Mouse (Mus musculus): Measurements from ENCODE around the gene Tnfaip1. TPM values are rescaled to one million over a fixed set of nuclear protein-coding genes. Genes with fewer than 3 reads are reported as not detected.

Gene Tnfaip1
- total and polyA plus RNA-seq, 3 experiments: 19.5 to 44.9 (median 24.6) TPM

DNA sequence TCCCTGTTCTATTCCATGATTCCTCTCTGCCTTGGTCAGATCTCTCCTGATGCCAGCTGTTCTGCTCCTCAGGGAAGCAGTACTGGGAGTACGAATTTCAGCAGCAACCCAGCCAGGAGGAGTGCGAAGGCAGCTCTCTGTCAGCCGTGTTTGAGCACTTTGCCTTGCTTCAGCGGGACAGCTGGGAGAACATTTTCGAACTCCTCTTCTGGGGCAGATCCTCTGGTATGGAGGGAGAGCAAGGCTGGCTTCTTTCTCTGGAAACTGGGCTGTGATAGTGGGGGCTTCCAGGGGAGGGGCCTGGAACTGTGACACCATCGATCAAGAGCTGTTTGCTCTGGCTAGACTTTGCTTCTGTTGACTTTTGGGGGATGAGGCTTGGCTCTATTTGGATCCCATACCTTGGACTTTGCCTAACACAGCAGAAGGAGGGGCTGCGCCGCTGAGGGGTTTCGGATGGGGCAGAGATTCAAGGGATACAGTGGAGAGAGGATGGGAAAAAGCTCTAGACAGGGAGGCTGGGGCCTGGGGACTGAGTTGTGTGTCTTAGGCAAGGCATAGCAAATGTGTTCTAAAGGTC lies 35.4 kb downstream of the Tnfaip1 start:
- TF ChIP-seq CTCF (conservative IDR thresholded peaks at IDR 0.05 in 1 of 2, IDR thresholded peaks at IDR 0.05 in 1 of 2; ENCODE audit: low read depth in 2 of 2, low read length in 2 of 2) (no peak), BHLHE40 (IDR thresholded peaks at IDR 0.05; ENCODE audit: low read depth, low read length) (no peak), KAT2A (IDR thresholded peaks at IDR 0.05; ENCODE audit: insufficient replicate concordance, low read length) (no peak), UBTF (IDR thresholded peaks at IDR 0.05; ENCODE audit: low read depth, low read length) (no peak), PAX5 (IDR thresholded peaks at IDR 0.05; ENCODE audit: low read length) (no peak), ZNF384 (IDR thresholded peaks at IDR 0.05; ENCODE audit: low read depth, low read length) (no peak), TBP (conservative IDR thresholded peaks at IDR 0.05; ENCODE audit: low read depth, low read length) (no peak), MYC (IDR thresholded peaks at IDR 0.05; ENCODE audit: low read depth, low read length) (no peak), SIN3A (IDR thresholded peaks at IDR 0.05; ENCODE audit: low read length) (no peak), ZC3H11A (IDR thresholded peaks at IDR 0.05; ENCODE audit: low read depth, low read length) (no peak), ELF1 (IDR thresholded peaks at IDR 0.05; ENCODE audit: low read depth, low read length) (no peak), JUN (IDR thresholded peaks at IDR 0.05; ENCODE audit: insufficient read depth, low read depth, low read length) (no peak), POLR2AphosphoS2 (IDR thresholded peaks at IDR 0.05; ENCODE audit: low read depth, low read length) (no peak), NRF1 (IDR thresholded peaks at IDR 0.05; ENCODE audit: low read depth, low read length) (no peak)
- H3K79me2 ChIP-seq (replicated peaks; ENCODE audit: control insufficient read depth, extremely low read depth, insufficient read depth, poor library complexity, severe bottlenecking): no peaks in the 10 kb centered on the region
- dilution Hi-C loops (cut with MboI; ENCODE audit: extremely low pct_ligation_motif_present, extremely low pct_unique_long_range_greater_than_20kb, low sequenced_read_pairs) (no loop called here), in situ Hi-C loops (cut with MboI; ENCODE audit: low pct_ligation_motif_present, low pct_unique_long_range_greater_than_20kb, low sequenced_read_pairs) (no loop called here)
- no peaks in the 10 kb centered on the region for H3K9me3 ChIP-seq (replicated peaks; ENCODE audit: low read length)
- peaks cover 30% of the 10 kb centered on the region for H3K27me3 ChIP-seq (replicated peaks)
- no peak for DNase-seq (ENCODE audit: extremely low read depth)
- no peak overlapping the region for H3K27ac ChIP-seq (ENCODE audit: insufficient read depth, low read depth)
- H3K9ac ChIP-seq (ENCODE audit: insufficient read depth, low read depth): no peak overlapping the region
- H3K4me2 ChIP-seq (ENCODE audit: insufficient read depth, low read depth, poor library complexity, severe bottlenecking): no peak overlapping the region
- no peak overlapping the region for H3K4me3 ChIP-seq (replicated peaks in 1 of 3; ENCODE audit: low read depth in 2 of 3, low read length in 2 of 3, poor library complexity in 1 of 3)
- H3K36me3 ChIP-seq (replicated peaks in 1 of 2; ENCODE audit: control insufficient read depth in 1 of 2, insufficient read depth in 1 of 2, low read length in 1 of 2): peaks cover 4 to 29% of the 10 kb centered on the region in 2 experiments
- peaks cover 5 to 12% of the 10 kb centered on the region in 2 experiments for H3K4me1 ChIP-seq (ENCODE audit: control insufficient read depth in 1 of 2, insufficient read depth in 2 of 2)

DNA sequence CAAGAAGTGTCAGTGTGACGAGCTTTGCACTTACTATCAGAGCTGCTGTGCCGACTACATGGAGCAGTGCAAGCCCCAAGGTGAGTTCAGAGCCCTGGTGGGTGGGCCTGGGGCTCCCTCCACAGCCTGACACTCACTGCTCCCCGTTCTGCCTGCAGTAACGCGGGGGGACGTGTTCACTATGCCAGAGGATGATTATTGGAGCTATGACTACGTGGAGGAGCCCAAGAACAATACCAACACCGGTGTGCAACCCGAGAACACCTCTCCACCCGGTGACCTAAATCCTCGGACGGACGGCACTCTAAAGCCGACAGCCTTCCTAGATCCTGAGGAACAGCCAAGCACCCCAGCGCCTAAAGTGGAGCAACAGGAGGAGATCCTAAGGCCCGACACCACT lies 36.6 kb downstream of the Tnfaip1 start:
- Histone ChIP-seq H3K9me3 (replicated peaks; ENCODE audit: low read length) (no peaks in the 10 kb centered on the region), H3K4me1 (ENCODE audit: control insufficient read depth in 1 of 2, insufficient read depth in 2 of 2) (peaks cover 5 to 12% of the 10 kb centered on the region in 2 experiments), H3K79me2 (replicated peaks; ENCODE audit: control insufficient read depth, extremely low read depth, insufficient read depth, poor library complexity, severe bottlenecking) (no peaks in the 10 kb centered on the region), H3K9ac (ENCODE audit: insufficient read depth, low read depth) (no peak overlapping the region), H3K4me3 (replicated peaks in 1 of 3; ENCODE audit: low read depth in 2 of 3, low read length in 2 of 3, poor library complexity in 1 of 3) (no peak overlapping the region), H3K27me3 (replicated peaks) (peaks cover 41% of the 10 kb centered on the region), H3K36me3 (replicated peaks in 1 of 2; ENCODE audit: control insufficient read depth in 1 of 2, insufficient read depth in 1 of 2, low read length in 1 of 2) (peaks cover 0 to 17% of the 10 kb centered on the region in 2 experiments), H3K4me2 (ENCODE audit: insufficient read depth, low read depth, poor library complexity, severe bottlenecking) (no peak overlapping the region), H3K27ac (ENCODE audit: insufficient read depth, low read depth) (no peak overlapping the region)
- in situ Hi-C loops (cut with MboI; ENCODE audit: low pct_ligation_motif_present, low pct_unique_long_range_greater_than_20kb, low sequenced_read_pairs): loop anchor here (5.0 kb wide), 1 partner anchor 37 kb away; no protein-coding TSS in a partner anchor
- dilution Hi-C loops (cut with MboI; ENCODE audit: extremely low pct_ligation_motif_present, extremely low pct_unique_long_range_greater_than_20kb, low sequenced_read_pairs): no loop called here
- TF ChIP-seq KAT2A (IDR thresholded peaks at IDR 0.05; ENCODE audit: insufficient replicate concordance, low read length): no peak
- no peak for DNase-seq (ENCODE audit: extremely low read depth)
